Mouse (Mus musculus): Measurements from ENCODE around the gene Abhd12.

DNA sequence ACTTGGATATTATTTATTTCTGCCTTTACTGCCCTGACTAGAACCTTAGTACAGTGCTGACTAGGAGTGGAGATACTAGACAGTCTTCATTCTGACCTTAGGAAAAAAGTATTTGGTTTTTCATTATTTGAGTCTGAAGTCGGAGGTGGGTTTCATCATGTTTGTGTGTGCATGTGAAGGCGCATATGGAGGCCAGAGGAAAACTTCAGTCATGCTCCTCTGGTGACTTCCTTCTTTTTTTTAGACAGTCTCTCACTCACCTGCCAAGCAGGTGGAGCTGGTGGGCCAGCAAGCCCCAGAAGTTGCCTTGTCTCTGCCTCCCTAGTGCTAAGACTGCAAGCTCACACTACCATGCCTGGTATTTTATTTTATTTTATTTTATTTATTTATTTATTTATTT is 37.5 kb downstream of the Abhd12 start:
- TF ChIP-seq EP300 (IDR thresholded peaks at IDR 0.05; ENCODE audit: low read depth): no peak
- no peak for TF ChIP-seq CTCF (IDR thresholded peaks at IDR 0.05; ENCODE audit: low read depth)
